Mouse (Mus musculus) ES-Bruce4 (cell line): ENCODE results near the gene Sod1. TPM values are rescaled to one million over a fixed set of nuclear protein-coding genes. Genes with fewer than 3 reads are reported as not detected.
A peak's percentile ranks its signal among the peaks of the same experiment; 100 is the strongest.

Experiments used
- H3K27ac ChIP-seq: 2 replicates; pipeline ENCODE4 v1.5.1; 2012; ENCODE audit warnings: low read length, inconsistent platforms; ENCODE audit not compliant: insufficient read depth
- H3K27me3 ChIP-seq: 2 replicates; pipeline ENCODE4 v1.6.1; 2012; ENCODE audit warnings: mild to moderate bottlenecking, low read length, inconsistent platforms; ENCODE audit not compliant: control insufficient read depth, poor library complexity, insufficient read depth, severe bottlenecking
- H3K36me3 ChIP-seq: 2 replicates; pipeline ENCODE4 v1.6.1; 2012; ENCODE audit warnings: inconsistent platforms, mild to moderate bottlenecking, low read length, moderate library complexity; ENCODE audit not compliant: control insufficient read depth, poor library complexity, insufficient read depth, severe bottlenecking
- H3K4me1 ChIP-seq: one replicate; pipeline ENCODE4 v1.8.1; 2011; ENCODE audit warnings: low read length; ENCODE audit not compliant: control insufficient read depth, insufficient read depth
- H3K4me3 ChIP-seq: 2 replicates; pipeline ENCODE4 v1.5.1; 2011; ENCODE audit warnings: low read depth, mild to moderate bottlenecking, low read length
- H3K9ac ChIP-seq: 2 replicates; pipeline ENCODE4 v1.6.1; 2012; ENCODE audit warnings: low read depth, mild to moderate bottlenecking, inconsistent platforms; ENCODE audit not compliant: poor library complexity, severe bottlenecking
- H3K9me3 ChIP-seq: replicated peaks from 2 replicates; pipeline ENCODE4 v1.6.1; 2012; ENCODE audit warnings: mild to moderate bottlenecking, low read length, inconsistent platforms; ENCODE audit not compliant: control insufficient read depth, poor library complexity, insufficient read depth, severe bottlenecking
- CTCF ChIP-seq: IDR thresholded peaks from one replicate; pipeline ENCODE4 v1.8.1; 2011; ENCODE audit warnings: low read depth, low read length
- EP300 ChIP-seq: IDR thresholded peaks from 2 replicates; pipeline ENCODE4 v1.6.1; 2011; ENCODE audit warnings: low read depth, low read length; ENCODE audit not compliant: insufficient read depth
- POLR2A ChIP-seq: IDR thresholded peaks from one replicate; pipeline ENCODE4 v1.8.1; 2011; ENCODE audit warnings: low read length; ENCODE audit not compliant: insufficient read depth
- polyA plus RNA-seq: library from polyadenylated mRNA; stranded (reverse); fragments of >200 nt; gene quantifications from 2 replicates; pipeline ENCODE4 v1.2.4, GENCODE M21; 2011; ENCODE audit warnings: low read depth; ENCODE audit not compliant: missing spikeins, insufficient read depth, insufficient read length

The Sod1 gene
- polyA plus RNA-seq, 1 experiment, result 822 TPM

- TF ChIP-seq POLR2A (no peak), CTCF (no peak), EP300 (no peak)
- H3K9me3 ChIP-seq, result no peaks in the 10 kb centered on the region
- no peaks in the 10 kb centered on the region for H3K36me3 ChIP-seq
- no peaks in the 10 kb centered on the region for H3K4me1 ChIP-seq
- no peak overlapping the region for H3K4me3 ChIP-seq
- no peak overlapping the region for H3K27ac ChIP-seq
- H3K9ac ChIP-seq, result no peak overlapping the region
- H3K27me3 ChIP-seq, result no peaks in the 10 kb centered on the region
Measured at GRCm38 (mm10) chr16:90180975-90181374, 39.6 kb upstream of the Sod1 start.

GRCm38 (mm10) chr16:90181673-90182072 lies 38.9 kb upstream of the Sod1 start:
- H3K27ac ChIP-seq, result no peak overlapping the region

GRCm38 (mm10) chr16:90184135-90184534 lies 36.4 kb upstream of the Sod1 start:
- Histone ChIP-seq H3K4me1 (no peaks in the 10 kb centered on the region), H3K9me3 (no peaks in the 10 kb centered on the region), H3K27me3 (no peaks in the 10 kb centered on the region), H3K4me3 (no peak overlapping the region), H3K27ac (no peak overlapping the region), H3K9ac (no peak overlapping the region), H3K36me3 (no peaks in the 10 kb centered on the region)
- no peak for TF ChIP-seq POLR2A
- no peak for TF ChIP-seq CTCF
- TF ChIP-seq EP300, result no peak

More at GRCm38 (mm10) chr16:90181673-90182072, 38.9 kb upstream of the Sod1 start:
- H3K4me1 ChIP-seq, result no peaks in the 10 kb centered on the region
- H3K9me3 ChIP-seq, result no peaks in the 10 kb centered on the region
- no peaks in the 10 kb centered on the region for H3K27me3 ChIP-seq
- TF ChIP-seq EP300, result no peak
- no peak for TF ChIP-seq POLR2A
- TF ChIP-seq CTCF, result no peak
- no peaks in the 10 kb centered on the region for H3K36me3 ChIP-seq
- no peak overlapping the region for H3K4me3 ChIP-seq
- H3K9ac ChIP-seq, result no peak overlapping the region

GRCm38 (mm10) chr16:90185928-90186588 lies 34.5 kb upstream of the Sod1 start:
- H3K27ac ChIP-seq, result no peak overlapping the region
- peak; percentile 89 for TF ChIP-seq CTCF
- no peak for TF ChIP-seq POLR2A
- H3K9me3 ChIP-seq, result no peaks in the 10 kb centered on the region
- no peaks in the 10 kb centered on the region for H3K36me3 ChIP-seq
- H3K4me3 ChIP-seq, result no peak overlapping the region
- no peaks in the 10 kb centered on the region for H3K27me3 ChIP-seq
- H3K9ac ChIP-seq, result no peak overlapping the region
- H3K4me1 ChIP-seq, result no peaks in the 10 kb centered on the region

- Histone ChIP-seq H3K4me1 (no peaks in the 10 kb centered on the region), H3K27me3 (no peaks in the 10 kb centered on the region), H3K9ac (no peak overlapping the region), H3K36me3 (no peaks in the 10 kb centered on the region), H3K4me3 (no peak overlapping the region), H3K27ac (no peak overlapping the region), H3K9me3 (no peaks in the 10 kb centered on the region)
- TF ChIP-seq CTCF (peak; percentile 73), POLR2A (no peak)
Measured at GRCm38 (mm10) chr16:90187453-90187852, 33.1 kb upstream of the Sod1 start.

- no peak for TF ChIP-seq EP300
- no peak for TF ChIP-seq CTCF
- TF ChIP-seq POLR2A, result no peak
- Histone ChIP-seq H3K9ac (no peak overlapping the region), H3K4me1 (no peaks in the 10 kb centered on the region), H3K27me3 (no peaks in the 10 kb centered on the region), H3K27ac (no peak overlapping the region), H3K36me3 (no peaks in the 10 kb centered on the region), H3K9me3 (no peaks in the 10 kb centered on the region), H3K4me3 (no peak overlapping the region)
Measured at GRCm38 (mm10) chr16:90191289-90191688, 29.3 kb upstream of the Sod1 start.
